Mouse (Mus musculus) thymus, postnatal 14 days (tissue): ENCODE measurements at regions not wholly inside any gene's neighbourhood (a gene's known extent, or its start where the extent isn't known, plus 50 kb on each side); places are given as distances from the start of the nearest gene placed in this dataset.
A peak's percentile ranks its signal among the peaks of the same experiment; 100 is the strongest.

Experiments used
- DNase-seq: peaks from one replicate; pipeline ENCODE4 v3.0.0; 2021

DNA sequence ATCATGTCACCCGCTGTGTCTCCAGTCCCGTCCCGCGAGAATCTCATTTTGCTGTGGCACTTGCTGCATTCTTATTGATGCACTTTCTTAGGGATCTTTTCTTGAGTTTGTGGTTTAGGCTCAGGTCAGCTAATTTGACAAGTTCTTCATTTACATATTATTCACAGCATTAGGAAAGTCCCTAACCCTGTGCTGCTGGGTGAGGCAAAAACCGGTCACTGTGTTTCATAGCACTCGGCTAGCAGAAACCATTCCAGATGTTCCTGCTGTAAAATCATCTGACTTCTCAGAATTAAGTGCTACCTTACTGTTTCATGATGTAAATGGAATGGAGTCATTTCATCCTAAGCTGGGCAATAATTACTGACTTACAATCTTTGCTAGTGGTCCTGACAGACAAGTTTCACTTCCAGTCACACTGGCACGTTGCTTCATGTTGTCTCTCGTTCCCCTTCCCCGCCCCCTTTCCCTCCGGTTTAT is 391.1 kb upstream of the Mmadhc start:
- no peak for DNase-seq

DNA sequence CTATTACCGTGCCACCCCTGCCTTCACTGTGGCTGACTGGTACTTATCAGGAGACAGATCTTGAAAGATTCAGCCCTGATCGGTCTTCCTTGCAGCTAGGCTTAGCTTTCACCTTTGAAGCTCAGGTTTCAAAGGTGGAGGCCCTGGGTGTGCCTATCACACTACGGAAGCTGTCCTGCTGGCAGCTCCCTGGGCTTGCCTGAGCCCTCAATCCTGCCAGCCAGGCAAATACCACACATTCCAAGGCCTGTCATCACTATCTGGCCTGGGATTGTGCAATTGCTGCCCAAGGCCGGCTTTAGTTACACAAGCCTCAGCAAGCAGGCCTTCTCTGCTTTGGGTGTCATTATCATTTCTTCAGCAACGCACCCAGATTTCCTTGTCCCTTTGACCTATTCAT is 390.6 kb upstream of the Mmadhc start:
- no peak for DNase-seq

DNA sequence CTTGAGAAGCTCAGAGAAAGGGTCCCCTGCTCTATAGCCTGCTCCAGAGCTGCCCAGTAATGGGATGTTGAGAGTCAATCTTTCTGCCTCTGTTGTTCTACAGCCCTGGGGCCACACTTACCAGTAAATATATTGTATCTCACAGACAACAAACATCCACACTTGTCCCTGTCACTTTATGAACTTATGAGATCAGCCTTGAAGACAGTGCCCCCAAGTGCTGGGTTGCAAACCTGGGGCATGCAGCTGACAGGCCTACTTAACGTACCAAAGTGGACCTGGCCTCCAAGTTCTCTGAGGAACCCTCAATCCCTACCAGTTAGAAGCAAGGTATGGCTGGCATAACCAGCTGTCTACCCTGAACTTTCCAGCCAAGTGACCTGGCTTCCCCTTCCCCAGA is 380.9 kb upstream of the Mmadhc start:
- DNase-seq: peak; percentile 34

DNA sequence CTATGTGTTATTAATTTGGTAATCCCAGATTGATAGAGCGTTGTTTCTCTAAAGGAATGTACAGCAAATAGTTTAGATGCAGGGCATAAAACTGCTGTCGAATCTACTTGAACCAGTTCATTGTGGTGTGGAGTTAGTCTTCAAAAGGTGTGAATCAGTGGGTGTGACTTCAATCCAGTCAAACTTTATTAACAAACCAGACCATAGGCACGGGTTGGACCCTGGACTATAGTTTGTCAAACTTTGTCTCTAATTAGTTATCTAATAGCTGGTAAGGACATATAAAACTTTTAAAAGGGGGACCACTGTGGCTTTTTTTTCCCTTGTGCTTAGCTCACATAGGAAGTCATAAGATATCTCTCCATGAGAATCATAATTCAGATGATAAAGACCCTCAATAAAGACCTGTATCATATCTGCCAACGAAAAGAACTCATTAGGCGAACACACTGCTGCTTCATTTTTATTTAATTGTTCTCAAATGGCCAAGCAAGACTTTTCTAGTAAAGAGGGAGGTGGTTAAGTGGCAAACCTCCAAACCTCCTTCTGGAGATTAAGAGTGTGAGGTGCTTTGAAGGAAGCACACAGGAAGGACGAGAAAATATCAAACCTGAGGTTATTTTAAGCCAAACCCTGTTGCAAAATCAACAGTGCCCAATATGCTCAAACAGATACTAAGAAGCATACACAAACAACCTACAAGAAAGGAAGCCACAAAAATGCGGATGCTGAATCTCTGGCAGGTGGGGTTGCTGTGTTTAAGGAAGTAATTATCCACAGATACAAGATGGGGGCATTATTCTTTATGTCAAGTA is 379.3 kb upstream of the Mmadhc start:
- no peak for DNase-seq

DNA sequence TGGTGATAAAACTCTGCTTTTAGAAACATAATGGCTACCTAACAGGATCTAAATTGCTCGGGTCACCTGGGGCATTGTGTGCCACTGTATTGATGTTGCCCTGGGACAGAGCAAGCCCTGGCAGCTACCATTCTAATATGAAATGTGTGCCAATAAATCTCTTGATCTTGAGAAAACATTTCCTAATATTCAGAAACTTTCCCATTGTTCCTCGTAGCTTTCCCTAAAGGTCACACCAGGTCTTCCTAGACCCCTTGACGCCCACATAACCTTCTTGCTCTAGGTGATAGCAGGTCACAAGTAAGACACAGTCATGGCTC is 378.2 kb upstream of the Mmadhc start:
- no peak for DNase-seq

DNA sequence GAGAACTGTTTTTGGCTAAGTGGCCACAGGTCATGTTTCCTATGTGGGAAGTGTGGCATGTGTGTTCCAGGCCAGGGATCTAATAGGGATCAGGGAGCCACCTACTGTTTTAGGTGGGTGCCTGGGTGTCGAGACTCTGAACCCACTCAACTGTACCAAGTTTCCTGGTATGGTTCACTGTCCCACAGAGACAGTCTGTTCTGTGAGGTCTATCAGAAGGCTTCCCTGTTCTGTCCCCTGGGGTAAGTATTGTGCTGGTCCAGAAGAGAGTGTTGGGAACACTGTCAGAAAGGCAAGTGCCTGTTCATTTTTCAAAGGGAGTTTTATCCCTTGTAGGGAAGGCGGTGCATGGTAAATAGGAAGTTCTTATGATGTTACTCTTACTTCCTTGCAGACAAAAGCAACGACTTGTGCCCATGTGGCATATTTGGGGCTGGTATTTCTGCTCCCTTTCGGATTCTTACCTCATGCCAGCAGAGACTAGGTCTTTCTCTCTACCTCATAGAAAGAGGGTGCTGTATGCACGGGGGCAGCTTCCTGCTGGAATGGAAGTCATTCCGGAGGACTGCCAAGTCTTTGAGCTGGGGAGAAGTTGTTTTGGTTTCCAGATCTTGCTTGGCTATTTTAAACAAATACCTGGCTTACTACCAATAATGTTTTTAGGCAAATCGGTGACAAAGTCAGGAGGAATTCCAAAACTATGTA is 377.7 kb upstream of the Mmadhc start:
- no peak for DNase-seq

DNA sequence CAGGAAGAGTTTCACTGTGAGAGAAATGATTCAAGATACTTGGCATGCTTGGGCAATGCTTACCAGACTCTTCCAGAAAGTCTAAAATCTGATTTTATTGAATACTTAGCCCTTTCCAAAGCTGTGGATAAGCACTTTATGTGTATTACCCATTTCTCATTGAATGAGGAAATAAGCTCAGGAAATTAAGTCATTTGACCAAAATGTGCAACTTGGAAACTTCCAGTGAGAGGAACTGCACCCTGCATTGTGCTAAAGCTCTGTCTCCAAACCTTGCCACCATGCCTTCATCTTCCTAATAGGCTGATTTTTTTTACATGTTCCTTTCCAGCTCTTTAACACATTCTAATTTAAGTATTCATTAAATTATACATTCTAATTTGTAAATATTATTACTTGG is 372.7 kb upstream of the Mmadhc start:
- no peak for DNase-seq

DNA sequence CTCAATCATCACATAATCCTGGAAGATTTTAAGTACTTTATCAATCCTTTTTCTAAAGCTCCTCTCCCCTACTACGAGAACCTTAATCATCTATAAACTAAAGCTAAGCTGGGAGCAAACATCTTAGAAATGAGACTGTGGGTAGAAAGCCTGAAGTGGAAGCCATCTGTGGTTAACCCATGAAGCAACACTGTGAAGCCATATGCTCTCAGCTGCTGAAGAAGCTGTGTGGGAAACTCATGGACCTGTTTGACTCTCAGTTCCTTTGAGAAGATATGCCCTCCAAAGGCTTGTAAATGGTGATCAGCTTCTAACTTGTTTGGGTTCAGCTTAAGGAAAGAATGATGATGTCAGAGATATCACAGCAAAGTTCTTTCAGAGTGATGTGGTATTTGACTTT is 372.2 kb upstream of the Mmadhc start:
- no peak for DNase-seq

DNA sequence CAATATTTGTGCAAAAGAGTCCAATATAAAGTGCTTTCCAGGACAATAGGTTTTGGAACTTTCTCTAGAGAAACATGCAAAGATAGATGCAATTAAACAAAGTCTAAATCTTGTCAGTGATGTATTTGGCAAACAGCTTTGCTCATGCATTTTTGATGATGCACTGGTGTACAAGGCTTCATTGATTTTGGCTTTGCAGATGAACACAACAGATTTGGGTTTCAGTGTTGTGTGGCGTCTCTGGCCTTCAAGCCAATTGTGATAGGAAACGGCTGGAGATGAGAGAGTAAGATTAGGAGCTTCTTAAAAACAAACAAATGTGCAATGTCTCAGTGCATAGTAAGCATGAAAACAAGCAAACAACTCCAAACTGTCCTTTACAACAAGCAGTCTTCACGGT is 370.6 kb upstream of the Mmadhc start:
- DNase-seq: no peak

DNA sequence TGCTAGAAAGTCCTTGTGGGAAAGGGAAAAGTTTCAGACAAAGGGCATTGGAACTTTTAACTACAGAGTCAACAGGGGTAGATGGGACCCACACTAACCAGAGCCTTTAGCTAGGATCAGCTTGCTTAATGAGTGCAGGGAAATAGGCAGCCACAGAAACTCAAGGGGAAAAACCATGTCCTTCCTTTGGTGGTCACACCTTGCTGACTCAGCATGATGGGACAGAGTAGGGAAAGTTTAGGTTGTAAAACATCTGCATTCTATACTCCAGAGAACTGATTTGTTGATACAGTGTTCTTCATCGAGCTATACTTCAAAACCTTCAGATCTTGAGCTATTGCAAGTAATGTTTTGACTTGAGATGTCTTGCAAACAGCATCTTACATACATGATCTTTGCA is 365.9 kb upstream of the Mmadhc start:
- DNase-seq: no peak

DNA sequence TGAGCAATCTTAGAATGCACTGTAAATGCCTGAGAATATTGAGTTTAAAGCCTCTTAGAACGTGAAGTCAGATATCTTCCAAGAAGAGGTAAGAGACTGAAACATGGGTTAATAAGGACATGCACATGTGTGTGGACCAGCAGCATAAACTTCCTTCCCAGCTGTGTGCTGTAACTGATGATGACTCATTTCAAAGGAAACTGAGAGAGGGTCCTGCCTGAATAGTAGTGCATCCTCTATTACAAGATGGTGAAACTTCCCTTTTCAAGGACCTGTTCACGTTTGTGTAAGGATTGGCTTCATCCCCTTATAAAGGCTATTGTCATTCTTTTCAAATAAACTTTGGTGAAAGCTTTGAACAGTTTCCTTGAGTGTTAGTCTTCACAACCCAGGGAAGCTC is 363.4 kb upstream of the Mmadhc start:
- no peak for DNase-seq

DNA sequence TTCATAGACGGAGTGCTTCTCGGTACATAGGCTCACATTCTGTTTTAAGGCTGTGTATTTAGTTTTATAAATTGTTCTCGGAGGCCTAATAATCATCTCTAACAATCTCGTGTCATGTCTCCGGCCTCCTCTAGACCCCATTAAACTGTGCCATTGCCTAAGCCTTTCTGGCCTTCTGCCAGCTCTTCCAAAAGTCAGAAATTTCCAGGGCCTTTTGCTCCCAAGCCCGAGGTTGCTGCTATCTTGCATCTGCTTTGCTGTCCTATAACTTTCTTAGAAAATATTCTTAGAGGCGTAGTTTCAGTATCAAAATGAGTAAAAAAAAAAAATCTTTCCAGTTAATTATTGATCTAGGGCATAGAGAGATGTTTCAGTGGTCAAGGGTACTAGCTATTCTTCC is 361.2 kb upstream of the Mmadhc start:
- no peak for DNase-seq

DNA sequence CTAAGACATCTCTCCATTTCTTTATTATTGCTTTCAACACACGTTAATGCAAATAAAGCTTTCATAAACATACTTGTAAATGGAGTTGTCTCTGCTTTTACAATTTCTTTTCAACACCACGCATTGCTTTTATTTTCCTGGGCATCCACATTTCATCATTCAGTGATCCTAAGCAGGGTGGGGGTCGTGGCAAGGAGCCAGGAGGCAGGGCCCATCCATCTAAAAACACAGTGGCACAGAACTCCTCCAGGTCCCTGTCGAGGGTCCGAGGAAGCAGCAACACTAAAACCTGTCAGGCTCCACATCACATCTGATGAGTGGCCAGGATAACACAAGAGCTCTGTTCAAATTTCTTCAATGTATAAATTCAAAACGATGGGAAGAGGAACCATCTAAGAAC is 359.8 kb upstream of the Mmadhc start:
- no peak for DNase-seq

DNA sequence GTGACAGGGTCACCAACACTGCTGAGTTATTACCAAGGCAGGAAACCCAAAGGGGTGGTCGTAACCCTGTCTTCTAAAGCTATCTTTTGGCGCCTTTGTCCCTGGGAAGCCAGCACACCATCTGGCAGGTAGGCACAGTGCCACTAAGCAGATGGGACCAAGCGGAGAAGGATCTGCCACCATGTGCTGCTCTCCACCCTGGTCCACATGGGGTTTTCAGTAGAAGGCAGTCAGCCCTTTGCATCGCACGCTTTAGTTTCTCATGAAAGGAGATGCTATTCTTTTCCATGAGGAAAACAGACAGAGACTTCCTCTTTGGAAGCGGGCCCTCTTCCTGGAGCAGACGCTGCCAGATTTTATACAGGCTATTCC is 358.3 kb upstream of the Mmadhc start:
- DNase-seq: no peak

DNA sequence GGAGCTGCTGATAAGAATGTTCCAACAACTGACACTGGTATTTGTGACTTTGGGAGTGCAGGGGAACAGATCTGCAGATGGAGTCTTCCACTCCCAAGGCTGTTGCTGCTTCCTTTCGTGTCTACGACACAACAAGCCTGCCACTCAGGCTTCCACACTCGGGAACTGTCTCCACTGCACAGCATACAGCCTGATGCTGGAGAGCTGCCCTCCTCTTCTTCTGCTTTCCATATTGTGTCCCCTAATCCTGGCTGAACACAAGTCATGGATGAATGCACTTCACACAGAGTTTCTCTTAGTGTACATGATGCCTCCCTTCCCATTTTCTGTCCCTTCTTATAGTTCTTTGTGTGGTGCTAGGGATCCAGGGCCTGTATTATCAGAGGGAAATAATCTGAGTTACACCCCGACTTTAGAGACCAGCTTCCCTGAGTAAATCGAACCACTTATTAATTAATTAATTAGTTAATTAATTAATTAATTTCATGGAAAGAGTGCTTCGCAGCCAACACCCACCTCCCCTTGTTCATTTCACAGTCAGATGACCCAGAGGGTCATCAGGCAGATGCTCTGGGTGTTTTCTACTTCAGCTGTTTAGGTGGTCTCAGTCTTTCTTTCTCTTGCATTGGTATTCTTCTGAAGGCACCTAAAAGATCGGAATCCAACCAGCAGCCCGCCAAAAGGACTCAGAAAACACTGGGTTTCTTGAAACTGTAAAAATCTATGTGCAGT is 357.8 kb upstream of the Mmadhc start:
- no peak for DNase-seq

DNA sequence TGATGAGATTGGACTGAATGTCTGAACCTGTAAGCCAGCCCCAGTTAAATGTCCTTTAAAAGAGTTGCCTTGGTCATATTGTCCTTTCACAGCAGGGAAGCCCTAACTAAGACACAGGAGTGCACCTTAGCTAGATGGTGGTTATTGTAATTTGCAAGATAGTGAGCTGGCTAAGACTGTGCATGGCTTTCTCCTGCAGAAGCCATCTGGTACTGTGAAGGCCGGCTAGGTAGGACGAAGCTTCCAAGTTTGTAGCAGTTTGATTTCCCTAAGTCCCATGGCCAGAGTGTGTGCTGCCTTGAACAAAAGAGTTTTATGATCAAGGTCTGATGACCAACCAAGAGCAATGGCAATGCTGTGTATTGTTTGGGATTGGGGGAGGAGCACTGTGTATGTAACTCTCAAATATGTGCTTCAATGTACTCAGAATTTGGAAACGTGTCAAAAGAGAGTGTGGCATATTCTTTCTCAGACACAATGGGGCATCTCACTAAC is 356.6 kb upstream of the Mmadhc start:
- no peak for DNase-seq

DNA sequence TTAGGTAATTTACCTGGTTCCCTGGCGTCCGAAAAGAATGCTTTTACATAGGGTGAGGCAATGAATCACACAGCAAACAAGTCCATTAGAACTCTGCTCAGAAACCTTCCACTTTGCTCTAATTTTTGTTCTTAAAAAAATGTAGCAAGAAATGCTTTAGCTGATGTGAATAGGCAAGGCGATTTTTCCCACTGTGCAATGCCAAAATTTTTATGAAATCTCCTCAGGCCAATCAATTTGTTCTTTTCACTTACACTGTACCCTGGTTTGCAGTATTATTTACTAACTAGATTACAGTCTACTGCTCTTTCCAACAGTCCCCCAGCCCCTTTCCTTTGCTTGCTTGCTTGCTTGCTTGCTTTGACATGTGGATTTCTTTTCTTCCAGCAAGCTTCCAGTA is 353.1 kb upstream of the Mmadhc start:
- DNase-seq: no peak

DNA sequence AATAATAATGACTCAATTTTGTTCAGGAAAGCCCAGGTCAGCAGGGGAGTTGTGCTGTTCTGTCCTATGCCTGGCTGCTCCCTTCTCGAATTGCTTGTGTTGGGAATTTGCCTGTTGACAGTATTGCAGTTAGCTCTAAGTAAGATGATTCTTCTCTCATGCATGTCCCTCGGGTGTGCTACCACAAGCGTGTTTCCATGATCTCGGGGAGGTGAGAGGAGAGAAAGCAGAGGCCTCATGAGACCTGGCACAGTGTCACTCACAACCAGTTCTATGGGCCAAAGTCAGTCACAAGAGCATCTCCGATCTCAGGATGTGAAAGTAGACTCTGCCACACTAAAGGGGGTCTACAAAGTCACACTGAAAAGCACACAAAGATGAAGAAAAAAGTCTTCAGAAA is 346.6 kb upstream of the Mmadhc start:
- DNase-seq: no peak

DNA sequence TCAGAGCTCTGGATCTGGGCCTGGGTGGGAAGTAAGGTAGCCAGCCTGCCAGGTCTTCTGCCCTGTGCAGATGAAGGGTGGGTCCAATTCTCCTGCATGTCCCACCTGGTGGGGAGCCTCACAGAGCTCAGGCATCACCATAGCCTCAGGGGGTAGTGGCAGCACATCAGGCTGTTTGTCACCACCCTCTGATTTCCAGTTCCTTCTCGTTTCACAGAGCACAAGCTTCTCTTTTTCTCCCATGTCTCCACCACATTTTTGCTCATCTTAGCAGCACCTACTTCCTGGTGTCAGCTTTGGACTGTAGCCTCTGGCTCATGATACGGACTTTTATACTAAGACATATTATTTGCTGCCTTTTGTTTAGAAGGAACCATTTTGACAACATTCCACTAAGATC is 345.6 kb upstream of the Mmadhc start:
- no peak for DNase-seq

DNA sequence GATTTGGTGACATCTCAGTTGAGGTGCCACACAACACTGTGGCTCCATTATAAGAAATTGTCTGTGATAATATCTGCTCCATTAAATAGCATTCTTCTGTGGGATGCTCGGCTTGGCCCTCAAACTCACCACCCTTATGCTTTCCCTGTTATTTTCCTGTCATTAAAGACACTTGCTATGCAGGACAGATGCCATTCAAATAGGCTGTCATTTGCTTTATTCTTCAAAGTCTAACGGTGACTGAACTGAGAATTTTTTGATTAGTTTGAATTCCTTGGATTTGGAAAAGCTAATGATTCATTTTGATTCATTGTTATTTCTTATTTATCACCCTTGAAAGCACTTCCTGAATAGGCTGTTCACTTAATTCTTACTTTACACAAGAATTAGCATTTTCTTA is 339.3 kb upstream of the Mmadhc start:
- no peak for DNase-seq

DNA sequence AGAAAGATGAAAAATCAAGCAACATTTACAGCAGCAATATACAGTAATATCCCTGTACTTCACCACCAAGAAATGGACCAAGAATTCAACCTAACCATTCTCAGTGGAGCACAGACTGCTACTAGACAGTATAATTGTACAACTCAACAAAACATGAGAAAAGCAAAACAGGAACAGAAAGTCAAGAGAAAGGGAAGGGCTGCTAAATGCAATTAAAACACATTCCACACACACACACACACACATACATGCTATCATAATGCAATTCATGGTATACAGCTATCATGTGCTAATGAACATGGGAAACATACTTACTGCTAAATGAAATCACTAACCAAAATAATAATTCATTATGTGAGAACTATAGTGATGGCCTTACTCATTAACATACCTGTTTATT is 335.2 kb upstream of the Mmadhc start:
- DNase-seq: no peak

DNA sequence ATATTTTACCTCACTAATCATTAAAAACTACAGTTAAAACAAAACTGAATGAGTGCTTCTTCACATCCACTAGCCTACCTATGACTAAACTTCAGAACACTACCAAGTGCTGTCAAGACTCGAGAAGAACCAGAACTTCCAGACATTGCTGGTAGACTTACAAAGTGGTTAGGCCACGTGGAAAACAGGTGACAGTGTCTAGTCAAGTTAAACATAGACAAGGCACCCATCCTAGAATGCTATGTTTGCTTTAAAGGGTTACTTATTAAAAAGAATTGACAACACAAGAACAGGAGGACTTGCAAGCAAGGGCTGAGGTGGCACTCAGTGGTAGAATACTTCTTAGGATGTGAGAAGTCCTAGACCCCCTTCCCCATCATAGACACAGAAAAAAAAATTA is 330.9 kb upstream of the Mmadhc start:
- no peak for DNase-seq

DNA sequence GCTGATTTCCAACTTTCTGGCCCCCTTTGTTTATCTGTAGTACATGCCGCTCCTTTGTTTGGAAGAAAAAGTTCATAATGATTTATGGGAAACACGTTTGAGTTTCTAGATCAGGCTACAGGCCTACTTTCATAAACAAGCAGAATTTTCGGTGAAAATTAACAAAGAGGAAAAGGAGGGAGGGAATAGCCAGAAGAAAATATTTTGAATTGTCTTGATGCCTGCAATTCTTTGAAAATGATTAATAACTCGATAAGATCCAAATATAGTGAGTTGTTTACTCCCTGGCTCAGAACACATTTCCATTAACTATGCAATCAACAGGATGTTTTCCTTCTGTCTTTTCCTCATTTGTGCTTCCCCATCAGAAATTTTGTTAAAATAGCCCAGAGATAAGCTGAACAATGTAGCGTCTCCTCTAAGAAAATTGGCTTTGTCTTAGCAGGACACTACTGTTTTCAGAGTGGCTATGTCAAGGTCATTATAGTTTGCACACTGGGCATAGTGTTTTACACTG is 328.7 kb upstream of the Mmadhc start:
- DNase-seq: no peak

DNA sequence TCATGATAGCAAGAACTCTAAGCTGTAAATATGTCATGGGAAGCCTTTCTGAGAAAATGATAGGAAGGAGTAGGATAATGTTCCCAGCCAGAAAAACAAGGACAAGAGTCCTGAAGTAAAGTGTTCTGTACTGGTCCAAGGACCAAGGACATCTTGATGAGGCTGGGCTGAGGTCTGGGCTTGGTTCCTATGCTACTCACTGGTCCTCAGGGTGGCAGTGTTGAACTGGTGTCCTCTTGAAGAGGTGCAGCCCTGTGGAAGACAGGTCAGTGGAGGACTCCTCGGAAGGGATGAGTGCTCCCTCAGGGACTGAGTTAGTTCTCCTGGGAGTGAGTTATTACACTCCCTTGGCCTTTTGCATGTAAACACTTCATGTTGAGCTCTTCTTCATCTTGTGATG is 312.5 kb upstream of the Mmadhc start:
- no peak for DNase-seq
